Mouse (Mus musculus) liver, postnatal 0 days (tissue): Measurements from ENCODE around the gene Dcst2.

Experiments
- CTCF ChIP-seq: sonication (generic); IDR thresholded peaks from 2 replicates; pipeline ENCODE4 v1.5.1; 2016; ENCODE audit warnings: antibody characterized with exemption, low read depth
- EP300 ChIP-seq: IDR thresholded peaks from 2 replicates; pipeline ENCODE4 v1.6.1; 2016; ENCODE audit warnings: antibody characterized with exemption, low read depth, mild to moderate bottlenecking

DNA sequence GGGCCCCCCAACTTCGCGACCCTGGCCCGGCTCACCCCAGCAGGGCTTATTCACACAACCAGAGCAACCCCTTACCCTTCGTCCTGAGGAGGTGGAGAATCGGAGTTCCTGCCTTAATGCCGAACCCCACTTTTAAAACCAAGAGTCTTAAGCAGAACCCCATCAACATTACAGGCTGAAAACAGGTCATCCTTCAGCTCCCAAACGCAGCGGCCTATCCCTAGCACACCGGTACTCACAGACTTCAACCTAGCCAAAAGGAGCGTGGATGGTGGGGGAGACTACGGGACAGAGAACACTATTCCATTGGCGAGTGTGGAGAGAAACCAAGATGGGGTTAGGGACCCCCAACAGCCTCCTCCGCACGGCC lies 39.7 kb upstream of the Dcst2 start:
- TF ChIP-seq CTCF (no peak), EP300 (no peak)
